Mouse (Mus musculus) ovary, adult 10 weeks (tissue): ENCODE measurements around the gene Acp7. TPM values are rescaled to one million over a fixed set of nuclear protein-coding genes. Genes with fewer than 3 reads are reported as not detected.

Experiments
- polyA plus RNA-seq: library from polyadenylated mRNA; stranded (reverse); fragments of 350-450 nt; fragmentation: Illumina TruSeq; extraction: RNeasy Lipid Tissue Mini Kit (QIAGEN cat#74804); gene quantifications from one replicate; pipeline ENCODE4 v1.2.3, GENCODE M21; 2014

The Acp7 gene
- not detected for polyA plus RNA-seq

GRCm38 (mm10) chr7:28631073-28631472, at the start of gene Acp7:
Acp7 (minus strand) TSS chr7:28631332.

GRCm38 (mm10) chr7:28597642-28598446, 33.3 kb downstream of the Acp7 start, which contains the start of the genes Samd4b and Pak4:
Samd4b (minus strand) TSS chr7:28598144.
Pak4 (minus strand) TSS chr7:28598185.

Other genes with a start within 250 kb of the Acp7 start
- 2.1 TPM for gene Med29, start 238.6 kb downstream of the Acp7 start, polyA plus RNA-seq
- gene Paf1, start 238.4 kb downstream of the Acp7 start, polyA plus RNA-seq, result 50.9 TPM
- 2.7 TPM for gene Gmfg, start 193.9 kb downstream of the Acp7 start, polyA plus RNA-seq
- gene Lrfn1, start 179.4 kb downstream of the Acp7 start, polyA plus RNA-seq, result 0.80 TPM
- gene Ifnl2, start 120.9 kb downstream of the Acp7 start, polyA plus RNA-seq, result not detected
- not detected for gene Ifnl3, start 108.5 kb downstream of the Acp7 start, polyA plus RNA-seq
- not detected for gene Sycn, start 90.4 kb downstream of the Acp7 start, polyA plus RNA-seq
- not detected for gene Nccrp1, start 84.1 kb downstream of the Acp7 start, polyA plus RNA-seq
- gene Samd4b, start 33.2 kb downstream of the Acp7 start, polyA plus RNA-seq, result 23.7 TPM
- 0.94 TPM for gene Pak4, start 33.1 kb downstream of the Acp7 start, polyA plus RNA-seq
- gene Fbxo27, start 61.5 kb upstream of the Acp7 start, polyA plus RNA-seq, result 0.51 TPM
- gene Fbxo17, start 85.5 kb upstream of the Acp7 start, polyA plus RNA-seq, result 1.2 TPM
- 19.0 TPM for gene Mrps12, start 110.5 kb upstream of the Acp7 start, polyA plus RNA-seq
- not detected for gene Sars2, start 110.7 kb upstream of the Acp7 start, polyA plus RNA-seq
- not detected for gene Ccer2, start 124.8 kb upstream of the Acp7 start, polyA plus RNA-seq
- 15.0 TPM for gene Sirt2, start 135.4 kb upstream of the Acp7 start, polyA plus RNA-seq
- gene Nfkbib, start 136.2 kb upstream of the Acp7 start, polyA plus RNA-seq, result not detected
- 1.2 TPM for gene Rinl, start 157.6 kb upstream of the Acp7 start, polyA plus RNA-seq
- 395 TPM for gene Hnrnpl, start 177.2 kb upstream of the Acp7 start, polyA plus RNA-seq
- 9.2 TPM for gene Ech1, start 193.9 kb upstream of the Acp7 start, polyA plus RNA-seq
- not detected for gene Lgals4, start 202.5 kb upstream of the Acp7 start, polyA plus RNA-seq
- gene Lgals7, start 232.5 kb upstream of the Acp7 start, polyA plus RNA-seq, result not detected